Mouse (Mus musculus) naive thymus-derived CD4-positive, alpha-beta T cell, adult 5 months (primary cell): ENCODE data around the gene Cdc7. TPM values are rescaled to one million over a fixed set of nuclear protein-coding genes. Genes with fewer than 3 reads are reported as not detected.

Experiments
- polyA plus RNA-seq: library from polyadenylated mRNA; unstranded; fragments of 100-300 nt; shearing (Covaris generic); gene quantifications from one replicate; pipeline ENCODE4 v1.2.1, GENCODE M21; 2017

Gene Cdc7
- 22.3 TPM for polyA plus RNA-seq

GRCm38 (mm10) chr5:106963584-106964512, at the start of gene Cdc7:
Gene Cdc7 (plus strand): TSS chr5:106964322.

GRCm38 (mm10) chr5:106925488-106926368, 38.4 kb upstream of the Cdc7 start, which contains the start of gene Hfm1:
Gene Hfm1 (minus strand): TSS chr5:106926321.

Other genes starting within 250 kb of the Cdc7 start
- not detected for gene Hfm1, start 38.0 kb upstream of the Cdc7 start, polyA plus RNA-seq